Comparison of ENCODE assay signal across 14 mouse cellular contexts in genomic region chr15:36937067-36937657, GRCm38 (mm10).
DNase-seq lines count a peak whose midpoint lies in the region; ATAC-seq lines count a peak whose summit lies in the region.
"Had no signal": no experiment of that assay in that cellular context is flagged by ENCODE, and none has a peak within 500 bp of the region (broad histone marks: within the 10 kb centered on the region; RNA-seq: fewer than 3 reads in every experiment).

No protein-coding gene starts in this region.

- peaks cover 14% of the 10 kb centered on the region for H3K4me1 ChIP-seq in hindbrain, embryonic 15.5 days (replicated peaks)
- H3K4me1 ChIP-seq in hindbrain, embryonic 14.5 days (replicated peaks; ENCODE audit: control insufficient read depth, insufficient read depth, low read length): peaks cover 16% of the 10 kb centered on the region
- H3K4me1 ChIP-seq in limb, embryonic 12.5 days (replicated peaks): peaks cover 22% of the 10 kb centered on the region
- H3K4me1 ChIP-seq in intestine, embryonic 15.5 days (replicated peaks): peaks cover 20% of the 10 kb centered on the region

- DNase-seq in cerebellum, adult 11-12 months: peak; percentile 49
- DNase-seq in cerebellum, postnatal 36 days: no peak
- DNase-seq in hindbrain, embryonic 14.5 days (ENCODE audit: low spot score): no peak
- peak; percentile 17 for DNase-seq in CD4-positive helper T cell, adult 2 months (ENCODE audit: low read depth, low spot score)
- DNase-seq in kidney, adult 8-10 months: no peak
- DNase-seq: gastrocnemius, postnatal 10 days had no signal

- WGBS in hindbrain, embryonic 15.5 days: 90% methylated on average over 11 of the region's 11 CpGs
- 88% methylated on average over 11 of the region's 11 CpGs for WGBS in hindbrain, embryonic 14.5 days
- 67% methylated on average over 11 of the region's 11 CpGs for WGBS in limb, embryonic 12.5 days
- WGBS in intestine, embryonic 15.5 days: 83% methylated on average over 11 of the region's 11 CpGs

- no peak for ATAC-seq in hindbrain, embryonic 15.5 days (ENCODE audit: low FRiP score, low read depth)
- no peak for ATAC-seq in hindbrain, embryonic 14.5 days (ENCODE audit: low FRiP score)
- ATAC-seq in limb, embryonic 12.5 days (ENCODE audit: insufficient number of reproducible peaks, insufficient read depth, low FRiP score, low TSS enrichment, low read depth): no peak
- ATAC-seq in intestine, embryonic 15.5 days: no peak

- peak overlapping the region; percentile 95; the same call in 1 of the 2 replicates for H3K27ac ChIP-seq in hindbrain, embryonic 15.5 days (replicated peaks)
- H3K27ac ChIP-seq in hindbrain, embryonic 14.5 days: no peak overlapping the region
- H3K27ac ChIP-seq in limb, embryonic 12.5 days: 0 out of 2 replicates have a peak overlapping the region, but pooled peaks have one; percentile 8
- H3K27ac ChIP-seq in intestine, embryonic 15.5 days: no peak overlapping the region

- no peak overlapping the region for H3K4me2 ChIP-seq in hindbrain, embryonic 15.5 days
- no peak overlapping the region for H3K4me2 ChIP-seq in hindbrain, embryonic 14.5 days (replicated peaks)
- H3K4me2 ChIP-seq in limb, embryonic 12.5 days: no peak overlapping the region
- no peak overlapping the region for H3K4me2 ChIP-seq in intestine, embryonic 15.5 days (replicated peaks)

- H3K9me3 ChIP-seq in hindbrain, embryonic 15.5 days: no peaks in the 10 kb centered on the region
- no peaks in the 10 kb centered on the region for H3K9me3 ChIP-seq in hindbrain, embryonic 14.5 days (ENCODE audit: control insufficient read depth, low read length)
- no peaks in the 10 kb centered on the region for H3K9me3 ChIP-seq in limb, embryonic 12.5 days
- H3K9me3 ChIP-seq in intestine, embryonic 15.5 days: no peaks in the 10 kb centered on the region
- H3K9me3 ChIP-seq: embryonic facial prominence, embryonic 13.5 days; forebrain, embryonic 13.5 days; heart, embryonic 10.5 days; midbrain, embryonic 13.5 days had no signal

- H3K4me3 ChIP-seq in hindbrain, embryonic 15.5 days: no peak overlapping the region
- no peak overlapping the region for H3K4me3 ChIP-seq in hindbrain, embryonic 14.5 days (replicated peaks; ENCODE audit: low read length)
- no peak overlapping the region for H3K4me3 ChIP-seq in limb, embryonic 12.5 days (replicated peaks)
- no peak overlapping the region for H3K4me3 ChIP-seq in intestine, embryonic 15.5 days (replicated peaks)
- H3K4me3 ChIP-seq: left cerebral cortex, adult 2 months had no signal

- H3K27me3 ChIP-seq in hindbrain, embryonic 15.5 days: no peaks in the 10 kb centered on the region
- H3K27me3 ChIP-seq in hindbrain, embryonic 14.5 days (ENCODE audit: control insufficient read depth, insufficient read depth, low read length): no peaks in the 10 kb centered on the region
- H3K27me3 ChIP-seq in limb, embryonic 12.5 days: no peaks in the 10 kb centered on the region
- no peaks in the 10 kb centered on the region for H3K27me3 ChIP-seq in intestine, embryonic 15.5 days (replicated peaks)
- H3K27me3 ChIP-seq: embryonic facial prominence, embryonic 13.5 days; forebrain, embryonic 13.5 days had no signal

- H3K9ac ChIP-seq in hindbrain, embryonic 15.5 days: no peak overlapping the region
- no peak overlapping the region for H3K9ac ChIP-seq in hindbrain, embryonic 14.5 days
- no peak overlapping the region for H3K9ac ChIP-seq in limb, embryonic 12.5 days (replicated peaks)
- H3K9ac ChIP-seq in intestine, embryonic 15.5 days: no peak overlapping the region
- H3K9ac ChIP-seq: forebrain, embryonic 13.5 days had no signal

- no peaks in the 10 kb centered on the region for H3K36me3 ChIP-seq in hindbrain, embryonic 15.5 days
- H3K36me3 ChIP-seq in hindbrain, embryonic 14.5 days (replicated peaks; ENCODE audit: control insufficient read depth, insufficient read depth): no peaks in the 10 kb centered on the region
- no peaks in the 10 kb centered on the region for H3K36me3 ChIP-seq in limb, embryonic 12.5 days
- H3K36me3 ChIP-seq in intestine, embryonic 15.5 days: no peaks in the 10 kb centered on the region
- H3K36me3 ChIP-seq: embryonic facial prominence, embryonic 13.5 days; heart, embryonic 10.5 days; midbrain, embryonic 13.5 days had no signal

Comparison
In these comparisons a context has a peak if more than half of its experiments do, and no peak if none do; other contexts are left out.
1. DNase-seq: peak in cerebellum, adult 11-12 months (single experiment) and CD4-positive helper T cell, adult 2 months (single experiment); none in cerebellum, postnatal 36 days (0 of 2), hindbrain, embryonic 14.5 days (single experiment) and kidney, adult 8-10 months (0 of 2).
2. H3K27ac ChIP-seq: peak in hindbrain, embryonic 15.5 days (single experiment) and limb, embryonic 12.5 days (single experiment); none in hindbrain, embryonic 14.5 days (single experiment) and intestine, embryonic 15.5 days (single experiment).